In the genomic region with DNA sequence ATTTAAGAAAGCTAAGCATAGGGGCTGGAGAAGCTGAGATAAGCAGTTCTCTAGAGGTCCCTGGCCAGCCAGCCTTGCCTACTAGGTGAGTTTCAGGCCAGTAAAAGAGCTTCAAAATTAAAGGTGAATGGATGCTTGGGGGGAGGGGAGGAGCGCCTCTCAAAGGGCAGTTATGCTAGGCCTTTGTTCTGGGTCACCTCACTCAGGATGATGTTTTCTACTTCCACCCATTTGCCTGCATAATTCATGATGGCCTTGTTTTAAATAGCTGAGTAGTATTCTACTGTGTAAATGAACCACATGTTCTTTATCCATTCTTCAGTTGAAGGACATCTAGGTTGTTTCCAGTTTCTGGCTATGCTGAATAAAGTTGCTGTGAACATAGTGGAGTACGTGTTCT, we compare ENCODE assay signal across 8 mouse cellular contexts.
"Had no signal": no experiment of that assay in that cellular context is flagged by ENCODE, and none has a peak within 500 bp of the region (broad histone marks: within the 10 kb centered on the region; RNA-seq: fewer than 3 reads in every experiment).

No protein-coding gene starts in this region.

- DNase-seq: lung, adult 2 months; lung, postnatal 14 days; lung, postnatal 36 days; right cerebral cortex, postnatal 14 days; spleen, adult 18-20 months; thymus, adult 18-20 months; thymus, postnatal 14 days; thymus, postnatal 4 days had no signal
